Mouse (Mus musculus) cerebellum, adult (tissue): ENCODE results near the gene Dnah10.
"Not testable (repeated sequence)": the region's sequence is repeated elsewhere in the genome, so short reads cannot be mapped to it uniquely, and the experiment has no call there.

ENCODE experiments used
- ATAC-seq: cut with Nextera tagmentation; 2 replicates; pipeline ENCODE4 v1.9.2; 2017; ENCODE audit warnings: mild to moderate bottlenecking, moderate library complexity, mixed read lengths; ENCODE audit not compliant: insufficient number of reproducible peaks, low FRiP score, low TSS enrichment

The Dnah10 gene

GRCm38 (mm10) chr5:124724997-124725396 is at the start of gene Dnah10:
Gene Dnah10 (plus strand): TSS chr5:124725085.
- no peak for ATAC-seq

- ATAC-seq, result no peak
Observed at GRCm38 (mm10) chr5:124713741-124714140, 11.1 kb upstream of the Dnah10 start.

- ATAC-seq, result no peak
Observed at GRCm38 (mm10) chr5:124715135-124715534, 9.8 kb upstream of the Dnah10 start.

GRCm38 (mm10) chr5:124717969-124718368 is 6.9 kb upstream of the Dnah10 start:
- ATAC-seq, result no peak

- ATAC-seq, result no peak
Observed at GRCm38 (mm10) chr5:124718396-124718795, 6.5 kb upstream of the Dnah10 start.

GRCm38 (mm10) chr5:124723125-124723524 is 1.8 kb upstream of the Dnah10 start:
- no peak for ATAC-seq

- no peak for ATAC-seq
Observed at GRCm38 (mm10) chr5:124729662-124730206, 4.8 kb downstream of the Dnah10 start.

GRCm38 (mm10) chr5:124733961-124734360 is 9.1 kb downstream of the Dnah10 start:
- ATAC-seq, result no peak

GRCm38 (mm10) chr5:124741898-124742599 is 17.2 kb downstream of the Dnah10 start:
- no peak for ATAC-seq

GRCm38 (mm10) chr5:124743841-124744240 is 19.0 kb downstream of the Dnah10 start:
- no peak for ATAC-seq

GRCm38 (mm10) chr5:124746220-124746619 is 21.3 kb downstream of the Dnah10 start:
- no peak for ATAC-seq

GRCm38 (mm10) chr5:124748296-124748695 is 23.4 kb downstream of the Dnah10 start:
- ATAC-seq, result no peak

- ATAC-seq, result no peak
Observed at GRCm38 (mm10) chr5:124751656-124752055, 26.8 kb downstream of the Dnah10 start.

- ATAC-seq, result no peak
Observed at GRCm38 (mm10) chr5:124761011-124761410, 36.1 kb downstream of the Dnah10 start.

- ATAC-seq, result no peak
Observed at GRCm38 (mm10) chr5:124761787-124762186, 36.9 kb downstream of the Dnah10 start.

GRCm38 (mm10) chr5:124774552-124774951 is 49.7 kb downstream of the Dnah10 start:
- ATAC-seq, result no peak

GRCm38 (mm10) chr5:124776289-124776688 is 51.4 kb downstream of the Dnah10 start:
- not testable (repeated sequence) for ATAC-seq

- ATAC-seq, result peak; percentile 20; the same call in 1 of the 2 replicates
Observed at GRCm38 (mm10) chr5:124777178-124777709, 52.4 kb downstream of the Dnah10 start.

- no peak for ATAC-seq
Observed at GRCm38 (mm10) chr5:124779926-124780325, 55.0 kb downstream of the Dnah10 start.

- ATAC-seq, result no peak
Observed at GRCm38 (mm10) chr5:124781696-124782095, 56.8 kb downstream of the Dnah10 start.

- ATAC-seq, result no peak
Observed at GRCm38 (mm10) chr5:124785650-124786049, 60.8 kb downstream of the Dnah10 start.

- ATAC-seq, result no peak
Observed at GRCm38 (mm10) chr5:124792112-124792511, 67.2 kb downstream of the Dnah10 start.
